Mouse (Mus musculus) cerebellum, postnatal 4 days (tissue): ENCODE results near the gene Gramd1c.

Source experiments
- DNase-seq, 2 experiments: peaks; one replicate each; pipeline ENCODE4 v3.0.0; 2022; ENCODE audit warnings: low spot score in 2 of 2, mixed read lengths in 1 of 2

The Gramd1c gene

GRCm38 (mm10) chr16:43963291-43963690, 99.9 kb downstream of the Gramd1c start:
- DNase-seq, result no peak

- no peak for DNase-seq
Measured at GRCm38 (mm10) chr16:43958038-43958437, 105.1 kb downstream of the Gramd1c start.

GRCm38 (mm10) chr16:43954913-43955312, 108.2 kb downstream of the Gramd1c start:
- no peak for DNase-seq

GRCm38 (mm10) chr16:43951591-43951990, 111.6 kb downstream of the Gramd1c start:
- DNase-seq, result no peak

GRCm38 (mm10) chr16:43945869-43946268, 117.3 kb downstream of the Gramd1c start:
- DNase-seq, result no peak

GRCm38 (mm10) chr16:43945351-43945750, 117.8 kb downstream of the Gramd1c start:
- DNase-seq, result no peak

- DNase-seq, result no peak
Measured at GRCm38 (mm10) chr16:43940846-43941245, 122.3 kb downstream of the Gramd1c start.

GRCm38 (mm10) chr16:43935892-43936291, 127.3 kb downstream of the Gramd1c start:
- DNase-seq, result no peak

- no peak for DNase-seq
Measured at GRCm38 (mm10) chr16:43935367-43935766, 127.8 kb downstream of the Gramd1c start.

GRCm38 (mm10) chr16:43934856-43935255, 128.3 kb downstream of the Gramd1c start:
- no peak for DNase-seq

- no peak for DNase-seq
Measured at GRCm38 (mm10) chr16:43933041-43933440, 130.1 kb downstream of the Gramd1c start.

- no peak for DNase-seq
Measured at GRCm38 (mm10) chr16:43932319-43932718, 130.8 kb downstream of the Gramd1c start.

GRCm38 (mm10) chr16:43931502-43931901, 131.6 kb downstream of the Gramd1c start:
- DNase-seq, result no peak

GRCm38 (mm10) chr16:43930577-43930976, 132.6 kb downstream of the Gramd1c start:
- DNase-seq, result no peak
